Mouse (Mus musculus) heart, embryonic 16.5 days (tissue): ENCODE measurements around the gene Rbm12. TPM values are rescaled to one million over a fixed set of nuclear protein-coding genes. Genes with fewer than 3 reads are reported as not detected.

Experiments used
- ATAC-seq: fragments of 200-750 bp; cut with Nextera tagmentation; replicated peaks from 2 replicates; pipeline ENCODE4 v1.8.0; 2017; ENCODE audit warnings: moderate number of reproducible peaks; ENCODE audit not compliant: insufficient read depth, low FRiP score; ENCODE audit errors: extremely low read depth
- H3K27ac ChIP-seq: fragments of 300-500 bp; sonication (generic); 2 replicates; pipeline ENCODE4 v1.5.1; 2014; ENCODE audit warnings: mild to moderate bottlenecking, low read length, control low read depth, moderate library complexity
- H3K27me3 ChIP-seq: fragments of 300-500 bp; sonication (generic); 2 replicates; pipeline ENCODE4 v1.6.1; 2014; ENCODE audit warnings: low read length, mixed read lengths; ENCODE audit not compliant: control insufficient read depth, insufficient read depth
- H3K36me3 ChIP-seq: fragments of 300-500 bp; sonication (generic); 2 replicates; pipeline ENCODE4 v1.6.1; 2014; ENCODE audit not compliant: control insufficient read depth, insufficient read depth
- H3K4me1 ChIP-seq: fragments of 300-500 bp; sonication (generic); 2 replicates; pipeline ENCODE4 v1.6.1; 2014; ENCODE audit warnings: low read length, mixed read lengths; ENCODE audit not compliant: control insufficient read depth, insufficient read depth
- H3K4me2 ChIP-seq: fragments of 300-500 bp; sonication (generic); 2 replicates; pipeline ENCODE4 v1.6.1; 2014; ENCODE audit warnings: low read depth, mild to moderate bottlenecking, control low read depth, low read length
- H3K4me3 ChIP-seq: fragments of 300-500 bp; sonication (generic); 2 replicates; pipeline ENCODE4 v1.5.1; 2014; ENCODE audit warnings: mild to moderate bottlenecking, control low read depth, low read length
- H3K9ac ChIP-seq: fragments of 300-500 bp; sonication (generic); 2 replicates; pipeline ENCODE4 v1.6.1; 2014; ENCODE audit warnings: low read length, control low read depth
- H3K9me3 ChIP-seq: fragments of 300-500 bp; sonication (generic); replicated peaks from 2 replicates; pipeline ENCODE4 v1.6.1; 2016; ENCODE audit warnings: low read length; ENCODE audit not compliant: control insufficient read depth
- WGBS: fragments of 180-500 bp; shearing (Covaris S2); extraction: QIAGEN DNeasy Blood & Tissue Kit; methylation state at CpG from one replicate; pipeline ENCODE4 v1.1.7; 2014; 5-methylcytosine and 5-hydroxymethylcytosine counted together
- polyA plus RNA-seq: library from polyadenylated mRNA; unstranded; fragments of >200 nt; fragmentation: Nextera tagmentation; extraction: Ambion mirVana; gene quantifications from 2 replicates; pipeline ENCODE4 v1.2.1, GENCODE M21; 2015

Rbm12 gene
- polyA plus RNA-seq = 17.7 and 20.7 TPM in 2 replicates

DNA sequence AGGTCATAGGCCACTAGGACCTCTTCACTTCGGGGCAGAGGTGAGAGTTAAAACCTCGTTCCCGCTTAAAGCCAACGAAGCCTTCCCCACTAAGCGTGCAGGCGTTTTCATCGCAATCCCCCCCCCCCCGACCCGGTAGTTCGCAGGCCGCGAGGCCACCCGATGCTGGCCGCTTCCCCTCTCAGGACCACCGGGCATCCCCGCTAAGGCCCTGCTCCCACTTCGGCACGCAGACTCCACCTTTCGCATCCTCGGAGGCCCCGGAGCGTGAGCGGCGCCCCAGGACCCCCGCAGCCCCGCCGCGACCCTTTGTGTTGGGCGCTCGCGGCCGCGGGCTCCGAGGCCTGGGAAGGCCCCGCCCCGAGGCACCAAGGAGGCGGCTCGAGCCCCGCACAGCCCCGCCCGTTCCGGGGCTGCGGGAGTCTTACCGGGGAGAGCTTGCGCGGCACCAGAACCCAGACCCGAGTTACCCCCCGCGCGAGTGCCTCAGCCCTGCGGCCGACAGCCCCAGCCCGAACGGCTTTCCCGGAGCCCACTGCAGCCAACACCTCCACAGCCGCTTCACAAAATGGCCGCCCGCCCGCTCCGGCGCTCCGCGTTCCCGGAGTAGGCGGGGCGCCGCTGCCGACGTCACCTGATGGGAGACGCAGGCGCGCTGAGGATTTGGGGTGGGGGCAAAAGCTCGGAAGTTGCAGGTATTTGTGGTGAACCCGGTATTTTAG, at the start of gene Rbm12, which contains the start of gene Cpne1:
Gene Rbm12 (minus strand): TSS at position 621 of the 722 bp plus-strand sequence.
Gene Cpne1 (minus strand): TSS at position 608 of the 722 bp plus-strand sequence.
- no peaks in the 10 kb centered on the region for H3K27me3 ChIP-seq
- H3K27ac ChIP-seq = peak within 1 kb of the TSS; percentile 93
- H3K4me3 ChIP-seq = peak within 1 kb of the TSS; percentile 96
- under 1% methylated on average over 70 of the region's 74 CpGs for WGBS
- peak within 1 kb of the TSS; percentile 71 for H3K4me2 ChIP-seq
- H3K36me3 ChIP-seq = no peaks in the 10 kb centered on the region
- peak; percentile 92 for ATAC-seq
- H3K4me1 ChIP-seq = peaks cover 13% of the 10 kb centered on the region
- peak within 1 kb of the TSS; percentile 98 for H3K9ac ChIP-seq
- H3K9me3 ChIP-seq = no peaks in the 10 kb centered on the region

DNA sequence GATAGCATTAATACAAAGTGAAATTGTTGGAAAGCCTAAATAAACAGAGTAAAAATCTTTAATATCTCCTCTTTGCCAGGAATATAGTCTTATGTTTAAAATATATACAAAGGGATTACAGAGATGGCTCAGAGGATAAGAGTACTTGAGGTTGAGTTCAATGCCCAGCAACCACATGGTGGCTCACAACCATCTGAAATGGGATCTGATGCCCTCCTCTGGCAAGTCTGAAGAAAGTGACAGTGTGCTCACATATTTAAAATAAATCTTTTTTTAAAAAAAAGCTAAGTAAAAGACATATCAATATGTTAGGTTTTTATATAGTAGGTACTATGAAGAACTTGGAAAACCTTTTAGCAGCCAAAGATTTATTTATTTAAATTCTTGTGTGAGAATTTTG, 39.8 kb upstream of the Rbm12 start:
- Histone ChIP-seq H3K4me1 (no peaks in the 10 kb centered on the region), H3K9ac (no peak overlapping the region), H3K27me3 (no peaks in the 10 kb centered on the region), H3K9me3 (no peaks in the 10 kb centered on the region), H3K27ac (no peak overlapping the region), H3K4me3 (no peak overlapping the region), H3K36me3 (peaks cover 36% of the 10 kb centered on the region), H3K4me2 (no peak overlapping the region)
- no peak for ATAC-seq

DNA sequence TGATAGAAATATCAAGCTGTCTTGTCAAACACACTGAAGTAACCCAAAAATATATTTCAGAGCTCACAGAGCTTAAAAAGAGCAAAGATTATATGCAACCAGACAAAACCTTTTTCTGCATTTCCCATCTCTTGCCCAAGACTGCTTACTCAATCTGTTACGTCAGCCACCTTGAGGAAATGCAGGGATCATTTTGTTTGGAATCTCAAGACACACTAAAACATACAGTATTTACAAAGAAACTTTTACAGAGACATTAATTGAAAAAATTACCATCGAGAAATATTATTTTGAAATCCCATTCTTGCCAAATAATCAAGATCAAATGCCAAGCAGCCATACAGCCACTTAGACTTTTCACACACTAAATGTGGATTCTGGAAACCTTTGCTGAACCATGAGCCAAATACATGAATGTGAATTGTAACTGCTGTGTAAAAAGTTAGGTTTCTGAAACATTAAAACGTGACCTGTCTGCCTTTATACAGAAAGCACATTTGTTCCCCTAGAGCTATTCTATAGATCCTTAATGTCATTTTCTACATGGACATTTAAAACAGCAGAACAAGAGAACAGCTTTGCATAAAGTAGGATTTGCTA, 35.6 kb upstream of the Rbm12 start:
- Histone ChIP-seq H3K4me1 (peaks cover 9% of the 10 kb centered on the region; the same call in 1 of the 2 replicates), H3K36me3 (peaks cover 18% of the 10 kb centered on the region), H3K4me3 (no peak overlapping the region), H3K9me3 (no peaks in the 10 kb centered on the region), H3K27ac (no peak overlapping the region), H3K4me2 (no peak overlapping the region), H3K9ac (no peak overlapping the region), H3K27me3 (no peaks in the 10 kb centered on the region)
- ATAC-seq = no peak
- 90% methylated on average over 3 of the region's 3 CpGs for WGBS

DNA sequence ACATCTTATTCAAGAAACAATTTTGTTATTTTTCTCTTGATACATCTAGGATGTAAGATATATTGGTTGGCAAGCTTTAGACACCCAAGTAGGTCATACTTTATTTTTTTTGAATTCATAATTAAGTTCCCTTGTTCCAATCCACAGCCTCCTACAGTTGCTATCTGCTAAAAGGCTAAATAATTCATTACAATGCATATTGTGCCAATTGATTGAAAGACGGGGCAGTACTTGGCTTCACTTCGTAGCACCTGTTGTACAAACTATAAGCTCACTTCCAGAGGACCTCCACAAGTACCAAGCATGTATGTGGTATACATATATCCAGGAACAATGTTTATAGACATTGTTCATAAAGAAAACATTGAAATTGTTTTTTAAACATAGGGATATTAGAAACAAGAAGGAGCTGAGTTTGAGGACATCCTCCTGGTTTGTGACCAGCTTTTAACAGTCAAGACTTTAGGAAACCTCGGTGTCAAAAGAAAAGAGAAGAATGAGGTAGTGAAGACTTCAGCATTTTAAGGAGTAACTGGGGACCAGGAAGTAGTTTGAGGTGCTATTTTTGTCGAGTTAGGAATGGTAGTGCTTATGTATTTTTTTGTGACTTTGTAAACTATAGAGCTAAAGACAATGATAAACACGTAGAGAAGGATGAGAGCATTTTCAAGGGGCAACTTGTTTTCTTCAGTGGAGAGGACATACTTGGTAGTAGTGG, 34.7 kb upstream of the Rbm12 start:
- 62% methylated on average over 5 of the region's 5 CpGs for WGBS
- H3K4me2 ChIP-seq = no peak overlapping the region
- H3K9ac ChIP-seq = no peak overlapping the region

DNA sequence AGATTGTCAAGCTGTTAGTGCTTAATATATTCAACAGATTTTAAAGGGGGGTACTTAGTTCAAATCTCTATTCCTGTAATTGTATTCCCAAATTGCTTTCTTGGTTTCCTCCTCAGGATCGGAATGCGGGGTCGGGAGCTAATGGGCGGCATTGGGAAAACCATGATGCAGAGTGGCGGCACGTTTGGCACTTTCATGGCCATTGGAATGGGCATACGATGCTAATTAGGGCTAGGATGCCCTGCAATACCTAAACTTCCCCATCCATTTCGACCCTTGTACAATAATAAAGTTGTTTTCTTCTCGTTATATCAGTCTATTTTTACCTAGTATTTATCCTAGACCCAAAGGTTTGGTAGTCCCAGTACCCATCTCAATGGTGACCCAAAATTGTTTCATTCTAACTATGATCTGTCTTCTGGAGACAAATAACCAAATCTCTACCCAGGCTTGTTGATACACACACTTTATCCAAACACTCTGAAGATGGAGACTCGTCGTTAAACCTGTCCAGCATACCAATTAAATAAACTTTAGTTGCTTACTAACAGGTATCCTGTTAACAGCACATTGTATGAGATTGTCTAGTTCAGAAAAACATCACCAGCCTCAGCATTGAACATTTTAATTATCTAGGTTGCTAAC, 33.8 kb upstream of the Rbm12 start:
- ATAC-seq = no peak
- H3K27ac ChIP-seq = no peak overlapping the region
- H3K27me3 ChIP-seq = no peaks in the 10 kb centered on the region
- WGBS = 61% methylated on average over 11 of the region's 11 CpGs
- no peak overlapping the region for H3K4me3 ChIP-seq
- H3K4me2 ChIP-seq = peak overlapping the region; percentile 73
- H3K4me1 ChIP-seq = peaks cover 9% of the 10 kb centered on the region; the same call in 1 of the 2 replicates
- H3K9ac ChIP-seq = no peak overlapping the region
- H3K9me3 ChIP-seq = no peaks in the 10 kb centered on the region
- H3K36me3 ChIP-seq = peaks cover 18% of the 10 kb centered on the region

More for the DNA sequence above, 34.7 kb upstream of the Rbm12 start:
- Histone ChIP-seq H3K4me3 (no peak overlapping the region), H3K27me3 (no peaks in the 10 kb centered on the region), H3K36me3 (peaks cover 18% of the 10 kb centered on the region), H3K4me1 (peaks cover 9% of the 10 kb centered on the region; the same call in 1 of the 2 replicates), H3K27ac (no peak overlapping the region), H3K9me3 (no peaks in the 10 kb centered on the region)
- ATAC-seq = no peak

DNA sequence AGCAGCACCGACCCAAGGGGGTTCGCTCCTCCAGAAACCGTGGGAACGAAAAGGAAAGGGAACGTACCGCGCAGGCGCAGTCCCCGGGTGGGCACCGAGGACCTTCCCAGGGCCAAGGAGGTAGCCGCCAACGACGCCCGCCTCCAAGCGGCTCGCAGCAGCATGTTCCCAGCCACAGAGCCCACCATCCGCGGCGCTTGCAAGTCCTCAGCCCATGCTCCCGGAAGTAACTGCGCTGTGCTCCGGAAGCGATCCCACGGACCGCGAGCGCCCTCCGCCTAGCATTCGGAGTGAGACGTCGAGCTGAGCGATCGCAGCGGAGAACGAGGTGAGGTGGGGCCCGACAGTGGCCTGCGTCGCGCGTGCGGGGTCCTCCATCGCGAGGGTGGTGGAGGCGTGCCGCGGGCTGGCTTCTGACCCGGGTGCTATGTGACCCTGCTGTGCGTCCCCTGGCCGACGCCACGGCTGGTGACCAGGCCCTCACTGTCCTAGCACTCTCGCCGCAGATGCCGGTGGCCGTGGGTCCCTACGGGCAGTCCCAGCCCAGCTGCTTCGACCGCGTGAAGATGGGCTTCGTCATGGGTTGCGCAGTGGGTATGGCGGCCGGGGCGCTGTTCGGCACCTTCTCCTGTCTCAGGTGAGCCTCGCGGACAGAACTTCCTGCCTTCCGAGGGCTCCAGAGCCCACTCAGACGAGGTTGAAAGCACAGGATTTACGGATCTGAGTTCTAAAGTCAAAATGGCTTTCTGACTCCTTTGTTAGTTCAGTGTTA, 32.4 kb upstream of the Rbm12 start, which contains the start of the genes Romo1 and Nfs1:
Gene Romo1 (plus strand): TSS at position 87 of the 772 bp plus-strand sequence.
Gene Nfs1 (minus strand): TSS at position 234 of the 772 bp plus-strand sequence.
- ATAC-seq = peak; percentile 96
- Histone ChIP-seq H3K4me3 (peak within 1 kb of the TSS; percentile 87), H3K9me3 (no peaks in the 10 kb centered on the region), H3K27ac (peak within 1 kb of the TSS; percentile 96), H3K9ac (peak within 1 kb of the TSS; percentile 94), H3K4me1 (peaks cover 9% of the 10 kb centered on the region; the same call in 1 of the 2 replicates), H3K27me3 (no peaks in the 10 kb centered on the region), H3K4me2 (peak within 1 kb of the TSS; percentile 73), H3K36me3 (peaks cover 9% of the 10 kb centered on the region)
- WGBS = under 1% methylated on average over 70 of the region's 70 CpGs

DNA sequence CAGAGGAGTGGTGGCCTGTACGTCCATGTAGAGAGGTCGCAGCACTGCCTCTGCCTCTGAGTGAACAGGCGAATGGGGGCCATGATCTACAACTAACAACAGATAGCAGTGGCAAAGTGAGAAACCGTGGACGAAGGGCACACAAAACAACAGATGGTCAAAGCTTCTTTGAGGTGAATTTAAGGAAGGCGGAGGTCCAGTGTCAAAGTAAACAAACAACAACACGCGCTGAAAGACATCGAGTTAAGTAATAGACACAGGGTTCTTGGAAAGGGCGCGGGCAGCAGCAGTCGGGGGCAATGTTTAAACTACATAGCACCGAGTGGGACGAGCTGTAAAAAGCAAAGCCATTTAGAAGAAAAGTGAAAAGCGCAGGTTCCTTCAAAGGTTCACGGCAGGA, 31.6 kb upstream of the Rbm12 start:
- Histone ChIP-seq H3K27me3 (no peaks in the 10 kb centered on the region), H3K9ac (peak overlapping the region; percentile 94), H3K36me3 (peaks cover 9% of the 10 kb centered on the region), H3K4me3 (peak overlapping the region; percentile 87), H3K4me1 (peaks cover 9% of the 10 kb centered on the region; the same call in 1 of the 2 replicates), H3K4me2 (peak overlapping the region; percentile 73), H3K27ac (peak overlapping the region; percentile 96), H3K9me3 (no peaks in the 10 kb centered on the region)
- under 1% methylated on average over 16 of the region's 16 CpGs for WGBS
- no peak for ATAC-seq

DNA sequence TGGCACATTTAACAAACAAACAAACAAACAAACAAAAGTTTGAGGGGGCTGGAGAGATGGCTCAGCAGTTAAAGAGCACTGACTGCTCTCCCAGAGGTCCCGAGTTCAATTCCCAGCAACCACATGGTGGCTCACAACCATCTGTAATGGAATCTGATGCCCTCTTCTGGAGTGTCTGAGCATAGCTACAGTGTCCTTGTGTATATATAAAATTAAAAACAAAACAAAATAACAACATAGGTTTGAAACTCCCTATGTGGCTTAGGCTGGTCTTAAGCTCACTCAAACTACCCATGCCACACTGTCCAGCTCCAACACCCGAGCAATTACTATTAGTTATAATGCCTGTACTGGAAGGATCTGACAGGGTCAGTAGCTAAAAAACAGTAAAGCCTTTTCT, 31.0 kb upstream of the Rbm12 start:
- Histone ChIP-seq H3K9ac (peak overlapping the region; percentile 94), H3K36me3 (peaks cover 6% of the 10 kb centered on the region; the same call in 1 of the 2 replicates), H3K4me2 (peak overlapping the region; percentile 73), H3K4me1 (peaks cover 9% of the 10 kb centered on the region; the same call in 1 of the 2 replicates), H3K27me3 (no peaks in the 10 kb centered on the region), H3K27ac (peak overlapping the region; percentile 96), H3K4me3 (peak overlapping the region; percentile 87), H3K9me3 (no peaks in the 10 kb centered on the region)
- no peak for ATAC-seq
- 71% methylated on average over 2 of the region's 2 CpGs for WGBS
